Mouse (Mus musculus) thymus, adult 2 months (tissue): Measurements from ENCODE around the gene Nudt13. TPM values are rescaled to one million over a fixed set of nuclear protein-coding genes. Genes with fewer than 3 reads are reported as not detected.
A peak's percentile ranks its signal among the peaks of the same experiment; 100 is the strongest.
"Not testable (repeated sequence)": the region's sequence is repeated elsewhere in the genome, so short reads cannot be mapped to it uniquely, and the experiment has no call there.

Source experiments
- DNase-seq: peaks from one replicate; pipeline ENCODE4 v3.0.0; 2021
- H3K27ac ChIP-seq: fragments of 200-500 bp; 2 replicates; pipeline ENCODE4 v1.5.1; 2012; ENCODE audit warnings: low read length, control low read depth; ENCODE audit not compliant: control insufficient read depth, insufficient read depth
- H3K27me3 ChIP-seq: fragments of 200-500 bp; 2 replicates; pipeline ENCODE4 v1.6.1; 2012; ENCODE audit warnings: mild to moderate bottlenecking, low read length, moderate library complexity, mixed read lengths; ENCODE audit not compliant: control insufficient read depth, insufficient read depth
- H3K36me3 ChIP-seq: fragments of 200-500 bp; 2 replicates; pipeline ENCODE4 v1.6.1; 2012; ENCODE audit warnings: mild to moderate bottlenecking, low read length, moderate library complexity; ENCODE audit not compliant: control insufficient read depth, insufficient read depth
- H3K4me1 ChIP-seq: fragments of 200-500 bp; replicated peaks from 2 replicates; pipeline ENCODE4 v1.6.1; 2012; ENCODE audit warnings: low read length; ENCODE audit not compliant: control insufficient read depth, insufficient read depth
- H3K4me3 ChIP-seq: fragments of 200-500 bp; 2 replicates; pipeline ENCODE4 v1.5.1; 2012; ENCODE audit warnings: mild to moderate bottlenecking, low read length, control low read depth, moderate library complexity; ENCODE audit not compliant: control insufficient read depth, insufficient read depth
- CTCF ChIP-seq: fragments of 200-500 bp; IDR thresholded peaks from 2 replicates; pipeline ENCODE4 v1.5.1; 2012; ENCODE audit warnings: mild to moderate bottlenecking, control low read depth, low read length, moderate library complexity, borderline replicate concordance; ENCODE audit not compliant: control insufficient read depth, poor library complexity, insufficient read depth; ENCODE audit errors: extremely low read depth
- POLR2A ChIP-seq: fragments of 200-500 bp; IDR thresholded peaks from 2 replicates; pipeline ENCODE4 v1.6.1; 2012; ENCODE audit warnings: mild to moderate bottlenecking, low read length, control low read depth, moderate library complexity; ENCODE audit not compliant: control insufficient read depth, poor library complexity, insufficient read depth; ENCODE audit errors: extremely low read depth
- whole genome bisulfite sequencing: fragments of 180-500 bp; shearing (Covaris S2); methylation state at CpG from one replicate; pipeline ENCODE4 v1.1.7; 2018; 5-methylcytosine and 5-hydroxymethylcytosine counted together
- polyA plus RNA-seq: library from polyadenylated mRNA; depleted of rRNA; stranded (reverse); fragments of >200 nt; gene quantifications from 2 replicates; pipeline ENCODE4 v1.2.3, GENCODE M21; 2012

Gene Nudt13
- polyA plus RNA-seq, 1 experiment: 20.7 TPM

- H3K4me3 ChIP-seq: no peak overlapping the region
- no peak for DNase-seq
- H3K36me3 ChIP-seq: no peaks in the 10 kb centered on the region
- H3K27me3 ChIP-seq: no peaks in the 10 kb centered on the region
- H3K27ac ChIP-seq: no peak overlapping the region
- peaks cover 2% of the 10 kb centered on the region for H3K4me1 ChIP-seq
- 96% methylated on average over 3 of the region's 3 CpGs for WGBS
- TF ChIP-seq POLR2A (no peak), CTCF (no peak)
Observed at GRCm38 (mm10) chr14:20297616-20298015, 3.1 kb downstream of the Nudt13 start.

- no peak for DNase-seq
- H3K27me3 ChIP-seq: no peaks in the 10 kb centered on the region
- no peak for TF ChIP-seq CTCF
- no peak for TF ChIP-seq POLR2A
- 92% methylated on average over 3 of the region's 3 CpGs for WGBS
- no peak overlapping the region for H3K27ac ChIP-seq
- H3K4me3 ChIP-seq: no peak overlapping the region
- peaks cover 2% of the 10 kb centered on the region for H3K4me1 ChIP-seq
- no peaks in the 10 kb centered on the region for H3K36me3 ChIP-seq
Observed at GRCm38 (mm10) chr14:20298131-20298530, 3.6 kb downstream of the Nudt13 start.

- 69% methylated on average over 2 of the region's 2 CpGs for WGBS
- H3K36me3 ChIP-seq: peaks cover 18% of the 10 kb centered on the region
- H3K27ac ChIP-seq, H3K27me3 ChIP-seq, H3K4me1 ChIP-seq, DNase-seq, H3K4me3 ChIP-seq: not testable (repeated sequence)
Observed at GRCm38 (mm10) chr14:20305085-20305484, 10.6 kb downstream of the Nudt13 start.

- H3K27me3 ChIP-seq: no peaks in the 10 kb centered on the region
- no peaks in the 10 kb centered on the region for H3K4me1 ChIP-seq
- H3K4me3 ChIP-seq: no peak overlapping the region
- TF ChIP-seq CTCF (no peak), POLR2A (no peak)
- peaks cover 22% of the 10 kb centered on the region for H3K36me3 ChIP-seq
- no peak overlapping the region for H3K27ac ChIP-seq
- WGBS: 77% methylated on average over 1 of the region's 1 CpGs
- DNase-seq: no peak
Observed at GRCm38 (mm10) chr14:20315137-20315536, 20.6 kb downstream of the Nudt13 start.

GRCm38 (mm10) chr14:20319420-20319819 lies 24.9 kb downstream of the Nudt13 start:
- TF ChIP-seq CTCF (peak; percentile 73; the same call in 1 of the 2 replicates), POLR2A (no peak)
- Histone ChIP-seq H3K4me3 (no peak overlapping the region), H3K4me1 (no peaks in the 10 kb centered on the region), H3K27me3 (no peaks in the 10 kb centered on the region), H3K36me3 (peaks cover 25% of the 10 kb centered on the region), H3K27ac (no peak overlapping the region)
- 96% methylated on average over 3 of the region's 3 CpGs for WGBS
- DNase-seq: peak; percentile 45

GRCm38 (mm10) chr14:20324196-20324595 lies 29.7 kb downstream of the Nudt13 start:
- H3K4me3 ChIP-seq: no peak overlapping the region
- no peaks in the 10 kb centered on the region for H3K27me3 ChIP-seq
- TF ChIP-seq CTCF (no peak), POLR2A (no peak)
- H3K36me3 ChIP-seq: peaks cover 34% of the 10 kb centered on the region
- over 99% methylated on average over 9 of the region's 9 CpGs for WGBS
- no peak for DNase-seq
- no peak overlapping the region for H3K27ac ChIP-seq
- no peaks in the 10 kb centered on the region for H3K4me1 ChIP-seq

GRCm38 (mm10) chr14:20328474-20328873 lies 34.0 kb downstream of the Nudt13 start:
- H3K36me3 ChIP-seq: peaks cover 37% of the 10 kb centered on the region
- H3K27ac ChIP-seq: no peak overlapping the region
- H3K4me3 ChIP-seq: no peak overlapping the region
- H3K27me3 ChIP-seq: no peaks in the 10 kb centered on the region
- no peaks in the 10 kb centered on the region for H3K4me1 ChIP-seq
- peak; percentile 21 for DNase-seq
- 91% methylated on average over 9 of the region's 9 CpGs for WGBS
- TF ChIP-seq POLR2A (no peak), CTCF (peak; percentile 28; the same call in 1 of the 2 replicates)
